In genomic region chr16:29911164-29911571, GRCm38 (mm10) we compare ENCODE assay signal across 13 mouse cellular contexts.
A peak's percentile ranks its signal among the peaks of the same experiment; 100 is the strongest.
DNase-seq lines count a peak whose midpoint lies in the region; ATAC-seq lines count a peak whose summit lies in the region.
"Had no signal": no experiment of that assay in that cellular context is flagged by ENCODE, and none has a peak within 500 bp of the region (broad histone marks: within the 10 kb centered on the region; RNA-seq: fewer than 3 reads in every experiment).

No protein-coding gene starts in this region.

- no peak overlapping the region for H3K9ac ChIP-seq in embryonic facial prominence, embryonic 14.5 days (ENCODE audit: low read depth, low read length)
- H3K9ac ChIP-seq in limb, embryonic 13.5 days, result no peak overlapping the region
- H3K9ac ChIP-seq: forebrain, embryonic 13.5 days had no signal

- H3K27ac ChIP-seq in embryonic facial prominence, embryonic 14.5 days (replicated peaks; ENCODE audit: low read depth, low read length), result peak overlapping the region; percentile 44; the same call in 1 of the 2 replicates
- 0 out of 2 replicates have a peak overlapping the region, but pooled peaks have one; percentile 15 for H3K27ac ChIP-seq in limb, embryonic 13.5 days
- no peak overlapping the region for H3K27ac ChIP-seq in hindbrain, embryonic 10.5 days
- H3K27ac ChIP-seq: forebrain, embryonic 13.5 days; kidney, postnatal 0 days had no signal

- H3K27me3 ChIP-seq in embryonic facial prominence, embryonic 14.5 days (replicated peaks; ENCODE audit: control insufficient read depth, insufficient read depth, low read length), result no peaks in the 10 kb centered on the region
- 0 out of 2 replicates have a peak, but pooled peaks cover 4% of the 10 kb centered on the region for H3K27me3 ChIP-seq in limb, embryonic 13.5 days
- peaks cover 43% of the 10 kb centered on the region for H3K27me3 ChIP-seq in hindbrain, embryonic 10.5 days (ENCODE audit: insufficient read depth, poor library complexity, severe bottlenecking)
- H3K27me3 ChIP-seq: forebrain, embryonic 13.5 days had no signal

- H3K4me1 ChIP-seq in embryonic facial prominence, embryonic 14.5 days (ENCODE audit: control insufficient read depth, insufficient read depth, low read length), result peaks cover 6% of the 10 kb centered on the region; the same call in 1 of the 2 replicates
- H3K4me1 ChIP-seq in limb, embryonic 13.5 days, result peaks cover 43% of the 10 kb centered on the region
- H3K4me1 ChIP-seq in hindbrain, embryonic 10.5 days (replicated peaks), result peaks cover 39% of the 10 kb centered on the region

- H3K9me3 ChIP-seq in embryonic facial prominence, embryonic 14.5 days (ENCODE audit: control insufficient read depth, low read length), result no peaks in the 10 kb centered on the region; the same call in 1 of the 2 replicates
- H3K9me3 ChIP-seq in limb, embryonic 13.5 days, result peaks cover 7% of the 10 kb centered on the region; the same call in 1 of the 2 replicates
- peaks cover 10% of the 10 kb centered on the region; the same call in 1 of the 2 replicates for H3K9me3 ChIP-seq in hindbrain, embryonic 10.5 days
- H3K9me3 ChIP-seq: forebrain, embryonic 13.5 days had no signal

- DNase-seq in thymus, postnatal 0 days (ENCODE audit: low spot score), result peak; percentile 50
- no peak for DNase-seq in thymus, postnatal 10 days (ENCODE audit: low spot score in 2 of 2)
- DNase-seq in embryonic facial prominence, embryonic 14.5 days (ENCODE audit: low spot score), result peak; percentile 93
- peak; percentile 59 to 73 for DNase-seq in urinary bladder, postnatal 36 days (ENCODE audit: low spot score in 2 of 2)
- DNase-seq in hindbrain, embryonic 10.5 days (ENCODE audit: low spot score), result no peak
- DNase-seq in ovary, postnatal 14 days (ENCODE audit: low spot score), result no peak
- no peak for DNase-seq in lung, adult 18-20 months
- DNase-seq: cerebellum, postnatal 25 days; gastrocnemius, postnatal 25 days; lung, postnatal 36 days had no signal

- no peak overlapping the region for H3K4me3 ChIP-seq in embryonic facial prominence, embryonic 14.5 days (ENCODE audit: low read depth, low read length)
- no peak overlapping the region for H3K4me3 ChIP-seq in limb, embryonic 13.5 days
- H3K4me3 ChIP-seq in hindbrain, embryonic 10.5 days, result no peak overlapping the region
- H3K4me3 ChIP-seq: forebrain, embryonic 13.5 days had no signal

- 52% methylated on average over 7 of the region's 7 CpGs for WGBS in embryonic facial prominence, embryonic 14.5 days
- WGBS in limb, embryonic 13.5 days, result 46% methylated on average over 7 of the region's 7 CpGs
- WGBS in hindbrain, embryonic 10.5 days, result 85% methylated on average over 7 of the region's 7 CpGs

- no peaks in the 10 kb centered on the region for H3K36me3 ChIP-seq in embryonic facial prominence, embryonic 14.5 days (ENCODE audit: control insufficient read depth, insufficient read depth, low read length)
- H3K36me3 ChIP-seq in limb, embryonic 13.5 days, result no peaks in the 10 kb centered on the region
- H3K36me3 ChIP-seq in hindbrain, embryonic 10.5 days, result no peaks in the 10 kb centered on the region

- ATAC-seq in embryonic facial prominence, embryonic 14.5 days (ENCODE audit: low read depth), result peak; percentile 85
- ATAC-seq in limb, embryonic 13.5 days (ENCODE audit: low FRiP score, low read depth), result peak; percentile 66
- ATAC-seq: forebrain, embryonic 13.5 days had no signal

- H3K4me2 ChIP-seq in embryonic facial prominence, embryonic 14.5 days (ENCODE audit: low read depth, low read length), result no peak overlapping the region
- H3K4me2 ChIP-seq in limb, embryonic 13.5 days (replicated peaks), result no peak overlapping the region
- H3K4me2 ChIP-seq: forebrain, embryonic 13.5 days had no signal

Comparison
In these comparisons a context has a peak if more than half of its experiments do, and no peak if none do; other contexts are left out.
1. DNase-seq: peak in thymus, postnatal 0 days (single experiment), embryonic facial prominence, embryonic 14.5 days (single experiment) and urinary bladder, postnatal 36 days (2 of 2); none in thymus, postnatal 10 days (0 of 2), hindbrain, embryonic 10.5 days (single experiment), ovary, postnatal 14 days (single experiment) and lung, adult 18-20 months (0 of 2).